Mouse (Mus musculus) cortical plate, adult 2 months (tissue): ENCODE data around the gene Med19.

Source experiments
- CTCF ChIP-seq: fragments of 200-500 bp; IDR thresholded peaks from 2 replicates; pipeline ENCODE4 v1.5.1; 2011; ENCODE audit warnings: mild to moderate bottlenecking, control low read depth, low read length; ENCODE audit not compliant: insufficient read depth; ENCODE audit errors: extremely low read depth
- POLR2A ChIP-seq: fragments of 200-500 bp; IDR thresholded peaks from 2 replicates; pipeline ENCODE4 v1.6.1; 2011; ENCODE audit warnings: mild to moderate bottlenecking, low read length, control low read depth; ENCODE audit not compliant: insufficient read depth; ENCODE audit errors: extremely low read depth

DNA sequence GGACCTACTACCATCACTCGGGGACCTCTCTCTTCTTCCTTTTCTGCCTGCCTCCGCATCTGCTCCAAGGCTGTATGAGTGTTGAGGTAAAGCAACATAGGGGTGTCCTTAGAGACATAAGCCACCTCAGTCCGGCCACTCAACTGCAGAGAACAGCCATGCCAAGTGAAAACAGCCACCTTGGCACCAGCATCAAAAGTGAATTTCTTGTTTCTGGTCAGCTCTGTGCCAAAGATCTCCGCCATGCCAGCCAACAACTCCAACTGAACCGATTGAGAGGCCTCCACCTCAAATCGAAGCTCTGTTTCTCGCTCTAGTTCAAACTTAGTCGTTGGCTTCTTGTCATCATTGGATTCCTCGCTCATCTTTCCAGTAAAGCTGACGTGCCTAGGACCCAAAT is 47.6 kb downstream of the Med19 start:
- TF ChIP-seq POLR2A, result no peak
- no peak for TF ChIP-seq CTCF
